Mouse (Mus musculus) T-helper 2 cell (primary cell): ENCODE measurements around the gene Stn1.

Experiments
- in situ Hi-C: fragments of 300-600 bp; cut with MboI, MseI; formaldehyde crosslinking; loops from one replicate; pipeline ENCODE4 v1.15.1; 2025; ENCODE audit warnings: high pct_unique_total_duplicates

Stn1 gene

DNA sequence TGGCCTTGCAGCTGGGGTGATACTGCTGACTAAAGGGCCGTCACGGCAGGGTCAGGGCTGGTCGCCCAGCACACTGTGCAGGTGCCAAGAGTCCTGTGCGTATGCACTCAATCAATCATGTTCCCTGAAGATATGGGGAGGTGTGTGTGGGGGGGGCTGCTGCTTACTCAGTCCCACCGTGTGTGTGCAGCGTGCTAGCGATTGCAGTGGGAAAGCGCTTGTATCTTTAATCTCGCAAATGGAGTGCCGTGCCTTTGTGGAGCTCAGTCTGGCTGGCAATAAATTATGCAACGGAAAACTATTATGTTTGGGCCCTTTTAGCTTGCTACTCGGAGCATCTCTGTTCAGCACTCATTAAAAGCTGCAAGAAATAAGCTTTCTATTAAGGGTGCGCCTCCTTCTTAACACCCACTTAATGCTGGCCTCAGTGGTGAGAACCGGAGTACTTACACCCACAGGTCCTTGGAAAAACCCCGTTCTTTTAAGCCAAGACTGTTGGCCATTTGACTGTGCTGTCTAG is 64.4 kb downstream of the Stn1 start:
- in situ Hi-C loops: no loop called here

DNA sequence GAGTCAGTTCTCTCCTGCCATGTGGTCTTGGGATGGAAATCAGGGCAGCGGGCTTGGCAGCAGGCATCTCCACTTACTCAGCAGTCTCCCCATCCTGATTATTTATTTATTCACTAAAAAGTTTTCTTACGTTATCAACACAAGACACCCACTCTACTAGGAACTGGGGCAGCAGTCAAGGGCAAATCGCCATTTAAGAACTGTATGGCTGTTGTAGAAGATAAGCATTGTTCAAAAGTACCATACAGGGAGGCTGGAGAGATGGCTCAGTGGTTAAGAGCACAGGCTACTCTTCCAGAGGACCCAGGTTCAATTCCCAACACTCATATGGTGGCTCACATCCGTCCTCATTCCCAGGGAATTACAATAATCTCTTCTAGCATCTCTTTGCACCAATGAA is 65.5 kb downstream of the Stn1 start:
- in situ Hi-C loops: no loop called here

DNA sequence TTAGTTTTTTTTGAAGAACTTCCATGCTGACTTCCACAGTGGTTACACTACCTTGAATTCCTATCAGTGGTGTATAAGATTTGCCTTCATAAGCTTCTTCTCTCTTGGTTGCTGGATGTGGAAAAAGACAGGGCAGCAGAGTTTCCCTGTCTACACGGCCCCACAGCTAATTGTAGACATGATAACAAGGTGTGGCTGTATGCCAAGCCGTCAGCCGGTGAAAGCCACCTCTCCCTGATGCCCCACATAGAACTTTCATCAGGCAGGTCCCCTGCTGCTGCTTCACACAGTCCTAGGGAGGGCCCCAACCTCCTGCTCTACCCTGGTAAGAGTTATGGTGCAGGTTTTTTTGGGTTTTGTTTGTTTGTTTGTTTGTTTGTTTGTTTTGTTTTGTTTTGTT is 68.6 kb downstream of the Stn1 start:
- in situ Hi-C loops: no loop called here

DNA sequence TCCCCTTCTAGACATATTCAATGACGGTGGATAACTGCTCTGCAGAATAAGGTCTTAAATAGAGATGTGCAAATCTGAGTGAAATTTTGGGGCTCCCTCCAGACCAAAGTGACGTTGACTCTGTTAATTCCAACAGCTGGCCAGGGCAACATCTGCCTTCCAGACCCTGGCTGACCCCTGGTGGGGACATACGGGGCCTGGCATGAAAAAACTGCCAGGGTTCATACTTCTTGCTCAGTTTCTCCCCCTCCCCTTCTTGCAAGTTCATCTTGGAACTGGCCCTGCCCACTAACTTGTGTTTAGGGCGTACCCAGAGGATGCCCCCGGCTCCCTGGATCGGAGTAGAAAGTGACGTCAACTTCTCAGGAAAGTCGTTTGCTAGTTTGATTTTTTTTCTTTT is 70.5 kb downstream of the Stn1 start:
- in situ Hi-C loops: no loop called here

DNA sequence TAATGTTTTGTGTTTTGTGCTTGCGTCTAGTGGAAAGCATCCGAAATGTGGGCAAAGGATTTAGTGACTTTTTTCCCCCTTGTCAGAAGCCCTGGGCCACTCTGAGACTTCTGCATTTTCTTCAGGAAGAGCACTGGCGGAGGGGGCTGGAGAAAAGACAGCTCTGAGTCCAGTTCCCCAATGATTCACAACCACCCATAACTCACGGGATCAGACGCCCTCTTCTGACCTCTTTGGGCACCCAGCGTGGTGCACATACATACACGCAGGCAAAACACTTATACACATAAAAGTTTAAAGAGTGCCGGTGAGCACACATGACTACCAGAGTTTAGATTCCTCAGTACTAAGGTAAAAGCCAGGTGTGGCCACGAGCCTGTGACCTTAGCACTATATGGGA is 71.8 kb downstream of the Stn1 start:
- in situ Hi-C loops: no loop called here

DNA sequence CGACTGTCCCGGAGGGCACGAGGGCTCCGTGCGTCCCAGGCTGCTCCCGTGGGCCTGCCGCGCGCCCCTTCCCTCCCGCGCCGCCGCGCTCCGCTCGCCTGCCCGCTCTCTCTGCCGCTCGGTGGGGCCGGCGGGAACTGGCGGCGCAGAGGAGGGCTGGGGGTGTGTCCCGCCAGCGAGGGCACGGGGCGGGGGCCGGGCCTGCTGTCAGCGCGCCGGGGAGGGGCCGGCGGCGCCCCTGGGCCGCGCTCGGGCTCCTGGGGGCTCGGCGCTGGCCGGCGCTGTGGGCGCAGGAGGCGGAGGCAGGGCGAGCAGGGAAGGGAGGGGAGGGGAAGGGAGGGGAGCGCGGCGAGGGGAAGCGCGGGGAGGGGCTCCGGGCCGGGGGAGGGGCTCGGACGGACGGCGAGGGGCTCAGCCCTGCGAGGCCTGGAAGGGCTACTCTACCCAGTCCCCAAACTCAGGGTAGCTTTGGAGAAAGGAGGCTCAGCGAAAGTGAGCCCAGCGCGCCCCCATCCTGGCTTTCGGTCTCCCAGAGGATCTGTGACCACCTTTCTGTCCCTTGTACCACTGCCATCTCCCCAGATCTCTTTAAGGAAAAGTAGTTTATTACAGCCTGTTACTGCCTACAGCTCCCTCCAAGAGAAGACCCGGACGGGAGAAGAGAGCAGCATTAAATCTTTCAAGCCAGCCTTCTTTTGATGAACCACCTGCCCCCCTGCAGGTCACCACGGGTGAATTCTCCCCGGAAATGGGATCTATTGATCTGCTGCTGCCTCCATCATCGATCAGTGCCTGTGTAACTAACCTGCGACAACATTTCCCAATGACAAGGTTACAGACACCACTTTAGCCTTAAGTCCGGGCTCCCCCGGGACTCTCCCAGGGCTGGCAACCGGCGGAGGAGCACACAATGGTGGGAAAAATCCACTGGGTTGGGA is 72.7 kb downstream of the Stn1 start, which contains the start of gene Sh3pxd2a:
Sh3pxd2a (minus strand) TSS at position 98 of the 938 bp plus-strand sequence.
- in situ Hi-C loops: loop anchor here (5.0 kb wide), 1 partner anchor 107 kb away; no protein-coding TSS in a partner anchor

DNA sequence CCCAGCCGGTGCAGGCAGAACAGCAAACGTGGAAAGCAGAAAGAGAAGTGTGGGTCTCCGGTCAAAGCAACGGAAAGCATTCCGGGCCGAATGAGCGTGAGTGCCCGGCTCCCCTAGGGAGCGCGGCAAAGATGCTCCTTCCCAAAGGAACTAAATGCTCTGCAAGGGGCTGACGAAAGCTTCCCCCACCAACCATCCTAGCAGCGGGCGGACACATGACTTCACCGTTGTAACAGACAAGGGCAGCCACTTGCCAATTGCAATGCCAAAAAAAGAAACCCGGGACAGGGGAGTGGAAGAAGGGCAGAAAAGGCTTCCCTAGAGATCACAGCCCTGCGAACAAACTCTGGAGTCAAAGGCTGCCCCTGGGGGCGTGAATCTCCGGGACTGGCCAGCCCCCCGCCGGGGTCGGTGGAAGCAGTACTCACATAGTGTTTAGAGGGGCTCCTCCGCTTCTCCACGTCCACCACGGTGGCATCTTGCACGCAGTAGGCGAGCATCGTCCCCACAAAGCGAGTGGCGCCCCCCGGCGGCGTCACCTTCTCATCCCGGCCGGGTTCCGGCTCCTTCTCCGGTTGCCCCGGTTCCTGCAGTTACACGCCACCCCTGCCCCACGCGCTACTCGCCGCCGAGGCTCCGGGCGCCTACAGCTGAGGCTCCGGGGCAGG is 73.5 kb downstream of the Stn1 start:
- in situ Hi-C loops: loop anchor here (5.0 kb wide), 1 partner anchor 106 kb away; no protein-coding TSS in a partner anchor

DNA sequence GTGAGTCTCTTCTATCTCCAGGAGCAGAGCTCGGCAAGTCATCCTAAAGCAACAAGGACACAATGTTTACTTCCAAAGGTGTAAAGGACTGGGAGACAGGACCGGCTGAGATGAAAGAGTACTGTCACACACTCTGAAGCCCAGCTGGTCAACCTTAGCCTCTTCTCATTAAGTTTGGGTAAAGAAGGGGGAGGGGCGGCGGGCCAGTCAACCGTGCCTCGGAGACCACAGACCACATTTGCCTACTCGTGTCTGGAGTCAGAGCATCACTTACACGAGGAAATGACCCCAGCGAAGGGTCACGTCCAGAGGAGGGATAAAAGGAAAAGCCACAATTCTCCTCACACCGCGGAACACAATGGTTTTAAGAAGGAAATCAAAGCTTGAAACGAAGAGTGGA is 74.1 kb downstream of the Stn1 start:
- in situ Hi-C loops: loop anchor here (5.0 kb wide), 1 partner anchor 106 kb away; no protein-coding TSS in a partner anchor

DNA sequence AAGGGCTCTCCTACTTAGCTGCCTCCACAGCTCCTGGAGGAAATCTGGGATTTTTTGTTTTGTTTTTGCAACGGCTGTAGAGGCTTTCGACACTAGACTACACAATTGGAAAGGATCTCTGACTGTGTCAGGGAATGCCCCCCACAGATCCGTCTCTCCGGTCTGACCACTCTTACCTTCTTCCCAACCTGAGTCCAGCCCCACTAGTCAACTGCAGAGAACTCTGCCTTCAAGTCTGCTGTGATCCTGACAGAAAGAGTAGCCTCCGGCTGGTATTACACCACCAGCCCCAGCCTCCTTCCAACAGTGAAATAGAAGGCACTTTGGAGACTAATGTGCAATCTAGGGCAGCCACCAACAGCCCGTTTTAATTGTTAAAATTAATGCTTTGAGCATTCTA is 74.6 kb downstream of the Stn1 start:
- in situ Hi-C loops: loop anchor here (5.0 kb wide), 1 partner anchor 105 kb away; no protein-coding TSS in a partner anchor

DNA sequence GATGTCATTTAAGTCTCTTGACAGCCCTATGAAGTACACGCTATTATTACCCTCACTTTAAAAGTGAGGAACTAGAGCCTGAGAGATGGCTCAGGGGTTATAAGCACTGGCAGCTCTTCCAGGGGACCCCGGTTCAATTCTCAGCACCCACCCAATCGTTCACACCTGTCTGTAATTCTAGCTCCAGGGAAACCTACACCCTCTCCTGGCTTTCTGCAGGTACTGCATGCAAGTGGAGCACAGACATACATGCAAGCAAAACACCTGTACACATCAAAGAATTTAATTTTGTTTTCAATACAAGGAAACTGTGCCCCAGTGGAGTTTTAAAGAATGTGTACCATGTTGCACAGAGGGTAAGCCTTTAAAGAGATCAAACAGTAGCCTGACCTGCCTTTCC is 75.5 kb downstream of the Stn1 start:
- in situ Hi-C loops: loop anchor here (5.0 kb wide), 1 partner anchor 105 kb away; no protein-coding TSS in a partner anchor

DNA sequence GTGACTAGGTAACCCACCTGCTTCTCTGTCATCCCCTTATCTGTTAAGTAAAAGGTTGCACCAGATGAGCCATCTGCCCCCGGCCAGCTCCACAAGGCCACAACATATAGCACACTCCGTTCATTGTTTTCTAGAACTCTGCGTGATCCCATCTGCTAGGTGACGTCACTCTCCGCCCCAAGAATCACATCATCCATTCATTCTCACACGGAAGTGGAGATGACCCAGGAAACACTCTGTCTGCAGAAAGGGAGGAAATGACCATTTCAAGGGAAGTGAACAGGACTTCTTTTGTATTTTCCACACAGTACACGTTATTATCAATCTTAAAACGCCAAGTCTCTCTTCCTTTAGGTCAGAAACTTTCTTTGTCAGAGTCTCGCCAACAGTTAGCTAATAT is 75.9 kb downstream of the Stn1 start:
- in situ Hi-C loops: loop anchor here (5.0 kb wide), 1 partner anchor 104 kb away; no protein-coding TSS in a partner anchor

DNA sequence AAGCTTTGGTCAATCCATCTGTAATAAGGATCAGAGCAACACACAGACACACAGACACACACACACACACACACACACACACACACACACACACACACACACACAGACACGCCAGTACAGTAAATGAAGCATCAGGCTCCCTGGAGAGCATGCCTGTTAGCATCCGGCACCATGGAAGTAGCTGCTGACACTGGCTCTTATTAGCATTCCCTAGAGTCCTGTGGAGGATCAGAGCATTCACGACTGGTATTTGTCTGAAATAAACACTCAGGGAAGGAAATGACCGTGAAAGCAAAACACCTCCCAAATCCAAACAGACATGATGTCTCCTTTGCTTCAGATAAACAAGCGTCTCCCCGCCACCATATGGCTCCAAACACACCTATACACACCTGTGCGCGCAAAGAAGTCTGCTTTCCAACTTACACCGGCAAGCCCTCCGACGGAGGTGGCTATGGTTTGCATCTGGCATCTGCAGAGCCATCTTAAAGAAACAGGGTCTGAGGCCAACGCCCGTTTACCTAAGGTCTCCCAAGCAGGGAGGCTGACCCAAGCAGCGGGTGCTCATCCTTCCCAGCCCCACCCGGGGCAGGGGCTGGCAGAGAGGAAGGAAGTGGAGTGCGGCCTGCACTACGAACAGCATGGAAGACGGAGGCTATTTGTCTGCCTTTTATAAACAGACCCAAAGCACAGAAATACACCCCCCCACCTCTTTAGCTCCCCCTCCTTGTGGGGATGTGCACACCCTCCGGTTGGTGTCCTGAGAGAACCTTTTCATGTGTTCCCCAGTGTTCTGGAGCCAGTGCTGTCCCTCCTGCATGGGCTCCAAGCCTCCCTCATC is 77.0 kb downstream of the Stn1 start:
- in situ Hi-C loops: loop anchor here (5.0 kb wide), 1 partner anchor 103 kb away; no protein-coding TSS in a partner anchor

DNA sequence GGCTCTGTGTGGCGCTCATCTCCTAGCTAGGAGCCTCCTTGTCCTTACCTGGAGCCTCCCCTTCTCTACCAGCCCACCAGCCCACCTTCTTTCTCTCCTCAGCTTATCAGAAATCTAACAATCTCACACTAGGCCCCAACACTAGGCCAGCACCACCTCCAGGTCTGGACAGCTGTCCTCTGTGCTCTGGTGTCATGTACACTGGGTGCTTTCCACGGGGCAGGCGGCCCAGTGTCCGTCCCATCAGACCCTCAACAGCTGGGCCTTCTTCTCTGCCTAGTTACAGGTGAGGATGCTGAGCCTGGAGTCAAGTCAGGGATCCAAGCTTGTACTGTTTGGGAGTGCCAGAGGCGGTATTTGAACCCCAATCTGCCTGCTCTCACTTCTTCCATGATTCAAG is 78.1 kb downstream of the Stn1 start:
- in situ Hi-C loops: no loop called here

DNA sequence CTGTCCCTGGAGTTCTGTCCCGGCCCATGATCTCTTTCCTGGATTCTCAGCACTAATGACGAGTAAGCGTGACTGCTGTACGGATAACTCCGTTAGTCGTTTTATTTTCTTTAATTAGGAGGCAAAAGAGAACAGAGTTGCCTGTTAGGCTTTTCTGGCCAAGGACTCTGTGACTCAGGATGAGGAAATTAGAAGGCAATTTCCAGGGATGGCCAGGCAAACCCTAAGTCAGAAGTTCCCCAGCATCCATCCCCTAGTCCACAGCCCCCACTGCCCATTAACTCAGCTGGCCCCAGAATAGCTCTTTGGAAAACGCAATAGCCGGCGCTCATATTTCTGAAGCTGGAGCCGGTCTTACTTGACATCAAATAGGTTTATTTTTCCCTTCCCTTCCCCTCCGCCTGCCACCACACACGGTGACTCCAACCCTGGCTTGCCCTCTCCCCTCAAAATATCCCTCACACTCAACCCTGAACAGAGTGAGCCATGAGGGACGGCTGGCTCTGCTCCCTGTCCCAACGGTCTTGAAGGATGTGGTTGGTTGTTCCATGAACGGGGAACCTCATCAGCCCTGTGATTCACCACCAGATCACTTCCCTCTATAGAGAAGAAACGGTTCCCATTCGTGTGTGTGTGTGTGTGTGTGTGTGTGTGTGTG is 78.7 kb downstream of the Stn1 start:
- in situ Hi-C loops: no loop called here

DNA sequence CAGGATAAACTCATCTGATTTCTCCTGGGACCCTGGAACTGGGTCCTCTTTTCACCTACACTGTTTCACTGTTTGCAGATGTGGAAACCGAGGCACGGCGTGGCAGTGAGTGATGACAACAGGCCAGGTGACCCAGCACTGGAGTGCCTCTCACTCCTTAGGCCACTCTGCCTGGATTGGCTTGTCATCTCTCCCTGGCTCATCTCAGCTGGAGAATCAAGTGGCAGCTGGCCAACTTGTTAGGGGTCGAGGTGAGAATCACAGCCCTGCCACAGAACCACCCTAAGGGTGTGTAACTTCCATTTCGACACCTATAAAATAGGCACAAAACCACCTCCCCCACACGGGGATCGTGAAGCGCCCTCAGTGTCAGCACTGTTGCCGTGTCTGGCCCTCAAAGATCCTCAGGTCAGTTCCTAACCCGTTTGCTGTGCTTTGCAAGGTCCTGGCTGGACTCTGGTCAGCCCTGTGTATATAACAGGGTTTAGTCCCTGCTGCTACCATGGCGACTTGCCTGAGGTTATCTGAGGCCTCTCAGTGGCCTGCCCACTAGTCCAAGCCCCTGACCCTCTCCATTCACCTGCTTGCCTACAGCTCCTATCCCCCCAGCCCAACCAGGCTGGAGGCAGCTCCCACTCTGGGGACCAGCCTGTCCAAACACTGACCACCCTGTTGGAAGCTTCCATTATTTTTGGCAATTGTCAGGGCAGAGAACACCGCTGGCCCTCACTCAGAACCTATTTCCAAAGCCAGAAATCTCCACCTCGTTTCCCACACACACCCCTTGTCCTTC is 79.4 kb downstream of the Stn1 start:
- in situ Hi-C loops: no loop called here

DNA sequence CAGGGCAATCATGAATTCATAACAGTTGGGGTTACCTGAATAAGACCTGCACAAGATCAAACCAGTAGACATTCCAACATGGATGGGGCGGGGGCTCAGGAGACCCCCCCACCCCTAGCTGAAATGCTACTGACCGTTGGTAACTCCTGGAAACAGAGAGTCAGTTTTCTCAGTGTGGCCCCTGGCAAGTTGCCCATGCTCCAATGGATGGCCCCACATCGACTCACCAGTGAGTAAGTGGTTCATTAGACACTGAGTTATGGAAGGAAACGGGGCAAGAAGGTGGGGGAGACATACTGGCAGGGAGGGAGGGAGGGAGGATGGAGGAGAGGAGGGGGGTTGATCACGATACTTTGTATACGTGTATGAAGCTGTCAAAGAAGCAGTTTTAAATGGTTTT is 81.3 kb downstream of the Stn1 start:
- in situ Hi-C loops: no loop called here

DNA sequence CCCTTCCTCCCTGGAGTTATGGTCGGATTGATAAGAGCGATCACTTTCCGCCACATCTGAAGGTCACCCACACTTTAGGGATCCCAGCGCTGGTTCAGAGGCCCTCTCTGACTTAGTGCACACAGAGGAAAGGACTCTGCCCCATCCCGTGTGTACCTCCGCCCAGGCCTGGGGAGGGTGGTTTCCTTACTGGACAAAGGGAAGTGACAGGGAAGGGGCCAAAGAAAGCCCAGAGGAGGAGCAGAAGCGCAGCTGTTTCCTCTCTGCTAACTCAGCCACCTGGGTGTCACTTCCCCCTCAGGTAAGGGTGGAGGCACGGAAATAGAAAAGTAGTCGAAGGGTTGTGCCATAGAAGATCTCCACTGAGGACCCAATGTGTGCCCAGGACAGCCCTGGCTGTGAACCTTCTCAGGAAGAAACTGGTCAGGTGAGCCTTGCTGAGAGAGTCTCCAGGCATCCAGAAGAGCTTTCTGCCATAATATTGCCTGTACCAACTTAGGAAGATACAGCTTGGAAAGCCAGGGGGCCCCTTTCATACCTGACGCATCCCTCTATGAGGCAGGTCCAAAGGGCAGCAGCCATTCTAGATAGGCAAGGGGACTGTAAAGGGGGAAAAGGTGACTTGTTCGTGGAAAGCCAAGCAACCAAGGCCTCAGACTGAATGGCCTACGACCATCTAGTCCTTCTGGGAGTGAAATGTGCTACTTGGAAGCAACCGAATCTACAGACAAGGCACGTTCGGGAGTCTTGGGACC is 82.1 kb downstream of the Stn1 start:
- in situ Hi-C loops: no loop called here

DNA sequence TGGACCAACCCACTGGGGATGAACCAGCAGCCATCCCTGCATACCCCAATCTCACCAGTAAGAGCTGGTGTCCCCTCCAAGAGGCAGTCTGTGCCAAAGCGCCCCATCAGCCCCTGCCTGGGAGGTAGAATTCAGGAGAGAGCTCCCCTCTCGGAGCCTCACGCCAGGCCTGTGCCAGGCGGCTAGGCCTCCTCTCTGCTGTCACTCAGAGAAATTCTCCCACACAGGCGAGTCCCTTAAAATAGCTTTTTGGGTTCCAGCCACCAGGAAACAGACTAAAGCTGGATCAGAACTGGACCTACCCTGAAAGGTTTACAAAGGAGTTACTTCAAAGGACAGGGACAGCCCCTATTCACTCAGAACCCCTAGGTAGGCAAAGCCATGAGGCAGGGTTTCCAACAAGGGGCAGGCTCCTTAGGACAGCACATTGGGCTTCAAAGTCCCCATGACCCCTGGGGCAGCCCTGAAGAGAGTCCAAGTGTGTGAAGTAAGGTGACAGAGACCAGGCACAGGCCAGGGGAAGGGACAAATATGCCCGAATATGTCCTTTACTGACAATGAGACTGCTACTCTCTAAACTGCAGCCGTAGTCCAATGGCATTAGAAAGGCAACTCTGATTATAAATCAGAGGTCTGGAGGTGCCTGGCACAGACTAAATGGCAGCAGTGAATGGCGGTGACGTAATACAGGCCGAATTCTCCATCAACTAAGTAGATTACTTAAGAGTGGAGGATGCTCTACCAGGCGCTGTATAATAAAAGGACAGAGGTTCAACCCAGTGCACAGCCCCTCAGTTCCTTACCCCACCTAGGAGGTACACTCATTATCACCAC is 82.9 kb downstream of the Stn1 start:
- in situ Hi-C loops: no loop called here
